9 mouse cellular contexts compared by ENCODE assay signal in genomic region chr9:72968349-72969061, GRCm38 (mm10). TPM values are rescaled to one million over a fixed set of nuclear protein-coding genes. Genes with fewer than 3 reads are reported as not detected.
DNase-seq lines count a peak whose midpoint lies in the region; ATAC-seq and TF ChIP-seq lines count a peak whose summit lies in the region.
"Had no signal": no experiment of that assay in that cellular context is flagged by ENCODE, and none has a peak within 500 bp of the region (broad histone marks: within the 10 kb centered on the region; RNA-seq: fewer than 3 reads in every experiment).

No protein-coding gene starts in this region.

- no peaks in the 10 kb centered on the region for H3K36me3 ChIP-seq in midbrain, embryonic 10.5 days
- no peaks in the 10 kb centered on the region for H3K36me3 ChIP-seq in midbrain, embryonic 11.5 days (ENCODE audit: control insufficient read depth, insufficient read depth, low read length)
- no peaks in the 10 kb centered on the region for H3K36me3 ChIP-seq in intestine, embryonic 16.5 days (ENCODE audit: control insufficient read depth, insufficient read depth, low read length)
- no peaks in the 10 kb centered on the region for H3K36me3 ChIP-seq in midbrain, postnatal 0 days (ENCODE audit: insufficient read depth, low read length)

- intact Hi-C loops in left cerebral cortex, postnatal 4 days (cut with DNase I): no loop called here

- no peaks in the 10 kb centered on the region for H3K4me1 ChIP-seq in midbrain, embryonic 10.5 days
- no peaks in the 10 kb centered on the region for H3K4me1 ChIP-seq in midbrain, embryonic 11.5 days (ENCODE audit: control insufficient read depth, insufficient read depth, low read length)
- no peaks in the 10 kb centered on the region for H3K4me1 ChIP-seq in intestine, embryonic 16.5 days (ENCODE audit: control insufficient read depth, insufficient read depth, low read length)
- no peaks in the 10 kb centered on the region for H3K4me1 ChIP-seq in midbrain, postnatal 0 days (ENCODE audit: insufficient read depth, low read length)

- TF ChIP-seq CTCF in midbrain, postnatal 0 days (IDR thresholded peaks at IDR 0.05): peak; percentile 83

- no peak overlapping the region for H3K4me3 ChIP-seq in midbrain, embryonic 10.5 days
- no peak overlapping the region for H3K4me3 ChIP-seq in midbrain, embryonic 11.5 days (ENCODE audit: low read depth, low read length)
- H3K4me3 ChIP-seq in intestine, embryonic 16.5 days (ENCODE audit: low read length): no peak overlapping the region
- H3K4me3 ChIP-seq in midbrain, postnatal 0 days (ENCODE audit: low read depth, low read length): no peak overlapping the region

- WGBS in midbrain, embryonic 10.5 days: 44% methylated on average over 11 of the region's 11 CpGs
- 42% methylated on average over 11 of the region's 11 CpGs for WGBS in midbrain, embryonic 11.5 days
- WGBS in intestine, embryonic 16.5 days: 30% methylated on average over 11 of the region's 11 CpGs
- WGBS in midbrain, postnatal 0 days: 28% methylated on average over 11 of the region's 11 CpGs

- H3K9me3 ChIP-seq in midbrain, embryonic 10.5 days (replicated peaks): no peaks in the 10 kb centered on the region
- H3K9me3 ChIP-seq in midbrain, embryonic 11.5 days (ENCODE audit: control insufficient read depth, low read length): no peaks in the 10 kb centered on the region
- H3K9me3 ChIP-seq in intestine, embryonic 16.5 days (ENCODE audit: control insufficient read depth, low read length): no peaks in the 10 kb centered on the region
- H3K9me3 ChIP-seq in midbrain, postnatal 0 days (ENCODE audit: low read length): no peaks in the 10 kb centered on the region

- no peak for ATAC-seq in midbrain, embryonic 11.5 days (ENCODE audit: low FRiP score)
- peak; percentile 44 for ATAC-seq in intestine, embryonic 16.5 days
- peak; percentile 74 for ATAC-seq in midbrain, postnatal 0 days (ENCODE audit: low FRiP score)

- H3K4me2 ChIP-seq in midbrain, embryonic 11.5 days: no peak overlapping the region
- no peak overlapping the region for H3K4me2 ChIP-seq in intestine, embryonic 16.5 days (ENCODE audit: low read depth, low read length)
- no peak overlapping the region for H3K4me2 ChIP-seq in midbrain, postnatal 0 days (ENCODE audit: low read depth, low read length, poor library complexity, severe bottlenecking)

- no peak overlapping the region for H3K27ac ChIP-seq in midbrain, embryonic 10.5 days (replicated peaks)
- H3K27ac ChIP-seq in midbrain, embryonic 11.5 days (ENCODE audit: low read depth, low read length): no peak overlapping the region
- H3K27ac ChIP-seq in intestine, embryonic 16.5 days (ENCODE audit: low read length): no peak overlapping the region
- no peak overlapping the region for H3K27ac ChIP-seq in midbrain, postnatal 0 days (ENCODE audit: low read depth, low read length)

- no peaks in the 10 kb centered on the region for H3K27me3 ChIP-seq in midbrain, embryonic 10.5 days (ENCODE audit: low read depth, poor library complexity, severe bottlenecking)
- no peaks in the 10 kb centered on the region for H3K27me3 ChIP-seq in midbrain, embryonic 11.5 days (ENCODE audit: control insufficient read depth, insufficient read depth, low read length)
- H3K27me3 ChIP-seq in intestine, embryonic 16.5 days (replicated peaks; ENCODE audit: control insufficient read depth, insufficient read depth, low read length): no peaks in the 10 kb centered on the region
- no peaks in the 10 kb centered on the region for H3K27me3 ChIP-seq in midbrain, postnatal 0 days (ENCODE audit: insufficient read depth, low read length)

- no peak overlapping the region for H3K9ac ChIP-seq in midbrain, embryonic 11.5 days (ENCODE audit: low read length)
- peak overlapping the region; percentile 45; the same call in 1 of the 2 replicates for H3K9ac ChIP-seq in intestine, embryonic 16.5 days (ENCODE audit: low read depth, low read length)
- H3K9ac ChIP-seq in midbrain, postnatal 0 days (replicated peaks; ENCODE audit: low read length, poor library complexity, severe bottlenecking): no peak overlapping the region

- DNase-seq in midbrain, embryonic 10.5 days (ENCODE audit: low spot score): peak; percentile 32
- DNase-seq in midbrain, embryonic 11.5 days (ENCODE audit: low spot score, missing footprints): no peak
- peak; percentile 45 for DNase-seq in cerebellum, adult 11 months
- peak; percentile 58 to 68 for DNase-seq in frontal cortex, postnatal 14 days (ENCODE audit: low spot score in 2 of 2)
- DNase-seq in left cerebral cortex, postnatal 4 days: peak; percentile 32
- peak; percentile 82 for DNase-seq in midbrain, postnatal 0 days (ENCODE audit: low spot score)
- peak; percentile 15 to 37 for DNase-seq in thymus, adult 18-20 months

RNA-seq across cellular contexts. Expression of gene Gm44503, which starts 9.9 kb away (rescaled TPM):
- not detected in 2 replicates for polyA plus RNA-seq in midbrain, embryonic 10.5 days (2016; fragmentation: Nextera tagmentation; extraction: Ambion mirVana)
- not detected in 2 replicates for polyA plus RNA-seq in midbrain, embryonic 11.5 days (2014; fragmentation: Nextera tagmentation; extraction: Ambion mirVana)
- not detected in 2 replicates for polyA plus RNA-seq in intestine, embryonic 16.5 days (2015; fragmentation: Nextera tagmentation; extraction: Ambion mirVana)
- total RNA-seq in left cerebral cortex, postnatal 4 days (2021): under 1 TPM in 1 of 2 experiments, not detected in 1; 0.87 TPM
- total RNA-seq in midbrain, postnatal 0 days (2014; rRNA removed): 0.28 TPM in 1 of 2 replicates, not detected in the other
- not detected in 2 replicates for polyA plus RNA-seq in midbrain, postnatal 0 days (2015; fragmentation: Nextera tagmentation; extraction: Ambion mirVana)
- total RNA-seq: adrenal gland, postnatal 4 days had no signal

RNA-seq across cellular contexts. Expression of gene Dyx1c1, which starts 9.9 kb away (rescaled TPM):
- polyA plus RNA-seq in midbrain, embryonic 10.5 days (2016; fragmentation: Nextera tagmentation; extraction: Ambion mirVana): 1.7 and 2.3 TPM in 2 replicates
- polyA plus RNA-seq in midbrain, embryonic 11.5 days (2014; fragmentation: Nextera tagmentation; extraction: Ambion mirVana): 2.2 and 2.6 TPM in 2 replicates
- polyA plus RNA-seq in intestine, embryonic 16.5 days (2015; fragmentation: Nextera tagmentation; extraction: Ambion mirVana): 0.49 and 0.57 TPM in 2 replicates
- 1 to 10 TPM; 1.5 to 1.8 TPM for total RNA-seq in left cerebral cortex, postnatal 4 days (2021)
- total RNA-seq in midbrain, postnatal 0 days (2014; rRNA removed): 1.8 and 3.0 TPM in 2 replicates
- polyA plus RNA-seq in midbrain, postnatal 0 days (2015; fragmentation: Nextera tagmentation; extraction: Ambion mirVana): 2.7 TPM in 2 replicates

RNA-seq across cellular contexts. Expression of gene Ccpg1os, which starts 16.7 kb away (rescaled TPM):
- 21.8 and 24.2 TPM in 2 replicates for polyA plus RNA-seq in midbrain, embryonic 10.5 days (2016; fragmentation: Nextera tagmentation; extraction: Ambion mirVana)
- 22.4 and 22.9 TPM in 2 replicates for polyA plus RNA-seq in midbrain, embryonic 11.5 days (2014; fragmentation: Nextera tagmentation; extraction: Ambion mirVana)
- polyA plus RNA-seq in intestine, embryonic 16.5 days (2015; fragmentation: Nextera tagmentation; extraction: Ambion mirVana): 10.4 and 11.3 TPM in 2 replicates
- total RNA-seq in left cerebral cortex, postnatal 4 days (2021): 1 to 10 TPM; 5.5 to 7.0 TPM
- 13.4 and 15.1 TPM in 2 replicates for total RNA-seq in midbrain, postnatal 0 days (2014; rRNA removed)
- polyA plus RNA-seq in midbrain, postnatal 0 days (2015; fragmentation: Nextera tagmentation; extraction: Ambion mirVana): 19.3 and 20.3 TPM in 2 replicates

RNA-seq across cellular contexts. Expression of gene Ccpg1, which starts 16.7 kb away (rescaled TPM):
- polyA plus RNA-seq in midbrain, embryonic 10.5 days (2016; fragmentation: Nextera tagmentation; extraction: Ambion mirVana): 18.0 and 23.0 TPM in 2 replicates
- 24.9 and 26.9 TPM in 2 replicates for polyA plus RNA-seq in midbrain, embryonic 11.5 days (2014; fragmentation: Nextera tagmentation; extraction: Ambion mirVana)
- polyA plus RNA-seq in intestine, embryonic 16.5 days (2015; fragmentation: Nextera tagmentation; extraction: Ambion mirVana): 23.5 and 24.4 TPM in 2 replicates
- 10 to 100 TPM; 64.3 to 67.5 TPM for total RNA-seq in left cerebral cortex, postnatal 4 days (2021)
- 19.3 and 30.4 TPM in 2 replicates for total RNA-seq in midbrain, postnatal 0 days (2014; rRNA removed)
- polyA plus RNA-seq in midbrain, postnatal 0 days (2015; fragmentation: Nextera tagmentation; extraction: Ambion mirVana): 38.1 and 39.9 TPM in 2 replicates

RNA-seq across cellular contexts. Expression of gene Pygo1, which starts 43.1 kb away (rescaled TPM):
- polyA plus RNA-seq in midbrain, embryonic 10.5 days (2016; fragmentation: Nextera tagmentation; extraction: Ambion mirVana): 4.9 and 5.8 TPM in 2 replicates
- polyA plus RNA-seq in midbrain, embryonic 11.5 days (2014; fragmentation: Nextera tagmentation; extraction: Ambion mirVana): 10.1 and 10.8 TPM in 2 replicates
- 1.5 and 1.7 TPM in 2 replicates for polyA plus RNA-seq in intestine, embryonic 16.5 days (2015; fragmentation: Nextera tagmentation; extraction: Ambion mirVana)
- 10 to 100 TPM; 26.1 to 26.2 TPM for total RNA-seq in left cerebral cortex, postnatal 4 days (2021)
- 40.1 and 45.9 TPM in 2 replicates for total RNA-seq in midbrain, postnatal 0 days (2014; rRNA removed)
- 8.3 and 9.3 TPM in 2 replicates for polyA plus RNA-seq in midbrain, postnatal 0 days (2015; fragmentation: Nextera tagmentation; extraction: Ambion mirVana)
